Mouse (Mus musculus) hindbrain, embryonic 14.5 days (tissue): ENCODE data around the gene Orc5. TPM values are rescaled to one million over a fixed set of nuclear protein-coding genes. Genes with fewer than 3 reads are reported as not detected.
A peak's percentile ranks its signal among the peaks of the same experiment; 100 is the strongest.
"Not testable (repeated sequence)": the region's sequence is repeated elsewhere in the genome, so short reads cannot be mapped to it uniquely, and the experiment has no call there.

Experiments used
- ATAC-seq: fragments of 200-750 bp; cut with Nextera tagmentation; 2 replicates; pipeline ENCODE4 v1.8.0; 2017; ENCODE audit warnings: moderate number of reproducible peaks, mild to moderate bottlenecking, moderate TSS enrichment, moderate library complexity; ENCODE audit not compliant: low FRiP score
- DNase-seq: peaks from one replicate; pipeline ENCODE4 v3.0.0-alpha.2; 2015; ENCODE audit warnings: low spot score
- H3K27ac ChIP-seq: fragments of 300-500 bp; sonication (generic); 2 replicates; pipeline ENCODE4 v1.5.1; 2014; ENCODE audit warnings: mild to moderate bottlenecking, moderate library complexity
- H3K27me3 ChIP-seq: fragments of 300-500 bp; sonication (generic); 2 replicates; pipeline ENCODE4 v1.6.1; 2014; ENCODE audit warnings: mild to moderate bottlenecking, low read length, mixed read lengths; ENCODE audit not compliant: control insufficient read depth, insufficient read depth
- H3K36me3 ChIP-seq: fragments of 300-500 bp; sonication (generic); replicated peaks from 2 replicates; pipeline ENCODE4 v1.6.1; 2014; ENCODE audit not compliant: control insufficient read depth, insufficient read depth
- H3K4me1 ChIP-seq: fragments of 300-500 bp; sonication (generic); replicated peaks from 2 replicates; pipeline ENCODE4 v1.6.1; 2014; ENCODE audit warnings: antibody characterized with exemption, low read length, mixed read lengths; ENCODE audit not compliant: control insufficient read depth, insufficient read depth
- H3K4me2 ChIP-seq: fragments of 300-500 bp; sonication (generic); replicated peaks from 2 replicates; pipeline ENCODE4 v1.6.1; 2014; ENCODE audit warnings: mild to moderate bottlenecking, moderate library complexity
- H3K4me3 ChIP-seq: fragments of 300-500 bp; sonication (generic); replicated peaks from 2 replicates; pipeline ENCODE4 v1.5.1; 2014; ENCODE audit warnings: mild to moderate bottlenecking, low read length
- H3K9ac ChIP-seq: fragments of 300-500 bp; sonication (generic); 2 replicates; pipeline ENCODE4 v1.6.1; 2014
- H3K9me3 ChIP-seq: fragments of 300-500 bp; sonication (generic); 2 replicates; pipeline ENCODE4 v1.6.1; 2016; ENCODE audit warnings: low read length; ENCODE audit not compliant: control insufficient read depth
- WGBS: fragments of 180-500 bp; shearing (Covaris S2); extraction: QIAGEN DNeasy Blood & Tissue Kit; methylation state at CpG from one replicate; pipeline ENCODE4 v1.1.7; 2014; 5-methylcytosine and 5-hydroxymethylcytosine counted together
- polyA plus RNA-seq: library from polyadenylated mRNA; unstranded; fragments of >200 nt; fragmentation: Nextera tagmentation; extraction: Ambion mirVana; gene quantifications from 2 replicates; pipeline ENCODE4 v1.2.1, GENCODE M21; 2014

The Orc5 gene
- polyA plus RNA-seq, 1 experiment from 2014 or later, result 35.9 TPM

- no peak overlapping the region for H3K9ac ChIP-seq
- H3K4me2 ChIP-seq, result no peak overlapping the region
- H3K36me3 ChIP-seq, result peaks cover 9% of the 10 kb centered on the region; the same call in 1 of the 2 replicates
- no peak overlapping the region for H3K4me3 ChIP-seq
- peak; percentile 43; the same call in 1 of the 2 replicates for ATAC-seq
- H3K9me3 ChIP-seq, result no peaks in the 10 kb centered on the region
- DNase-seq, result peak; percentile 85
- H3K27me3 ChIP-seq, result no peaks in the 10 kb centered on the region
- no peaks in the 10 kb centered on the region for H3K4me1 ChIP-seq
- 73% methylated on average over 8 of the region's 8 CpGs for WGBS
- no peak overlapping the region for H3K27ac ChIP-seq
These were observed 38.4 kb downstream of the Orc5 start for GRCm38 (mm10) chr5:22511824-22512223.

- H3K4me1 ChIP-seq, result no peaks in the 10 kb centered on the region
- DNase-seq, result no peak
- no peaks in the 10 kb centered on the region for H3K9me3 ChIP-seq
- no peak overlapping the region for H3K27ac ChIP-seq
- no peak for ATAC-seq
- H3K36me3 ChIP-seq, result peaks cover 6% of the 10 kb centered on the region; the same call in 1 of the 2 replicates
- no peaks in the 10 kb centered on the region for H3K27me3 ChIP-seq
- no peak overlapping the region for H3K9ac ChIP-seq
- WGBS, result 89% methylated on average over 5 of the region's 5 CpGs
- H3K4me2 ChIP-seq, result no peak overlapping the region
- H3K4me3 ChIP-seq, result no peak overlapping the region
These were observed 41.7 kb downstream of the Orc5 start for GRCm38 (mm10) chr5:22508560-22508959.

GRCm38 (mm10) chr5:22499437-22499836, 50.8 kb downstream of the Orc5 start:
- no peak for ATAC-seq
- Histone ChIP-seq H3K27ac (no peak overlapping the region), H3K27me3 (no peaks in the 10 kb centered on the region), H3K4me1 (no peaks in the 10 kb centered on the region), H3K4me2 (no peak overlapping the region), H3K4me3 (no peak overlapping the region), H3K9me3 (no peaks in the 10 kb centered on the region), H3K36me3 (peaks cover 11% of the 10 kb centered on the region), H3K9ac (no peak overlapping the region)
- no peak for DNase-seq
- WGBS, result 93% methylated on average over 5 of the region's 5 CpGs

DNA sequence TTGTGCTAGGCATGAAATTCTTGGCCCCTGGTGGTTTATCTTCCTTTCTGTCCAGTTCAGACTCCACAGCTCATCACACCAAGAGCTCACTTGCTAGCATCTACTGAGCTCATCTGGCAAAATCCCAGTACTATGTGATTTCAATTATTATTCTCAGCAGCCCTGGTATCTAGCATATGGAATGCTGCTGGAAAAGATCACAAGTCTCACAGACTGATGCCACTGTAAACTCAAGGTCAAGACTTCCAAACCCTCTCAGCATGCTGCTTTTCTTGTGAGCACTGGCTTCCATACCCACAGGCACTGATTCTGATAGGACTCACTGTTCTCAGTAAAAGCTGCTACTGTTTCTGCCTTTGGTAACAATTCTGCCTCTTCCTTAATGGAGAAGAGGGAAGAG, 59.1 kb downstream of the Orc5 start:
- DNase-seq, result no peak
- ATAC-seq, result no peak
- Histone ChIP-seq H3K27me3 (no peaks in the 10 kb centered on the region), H3K36me3 (no peaks in the 10 kb centered on the region), H3K4me1 (no peaks in the 10 kb centered on the region), H3K9ac (no peak overlapping the region), H3K4me2 (no peak overlapping the region), H3K4me3 (no peak overlapping the region), H3K27ac (no peak overlapping the region), H3K9me3 (no peaks in the 10 kb centered on the region)

DNA sequence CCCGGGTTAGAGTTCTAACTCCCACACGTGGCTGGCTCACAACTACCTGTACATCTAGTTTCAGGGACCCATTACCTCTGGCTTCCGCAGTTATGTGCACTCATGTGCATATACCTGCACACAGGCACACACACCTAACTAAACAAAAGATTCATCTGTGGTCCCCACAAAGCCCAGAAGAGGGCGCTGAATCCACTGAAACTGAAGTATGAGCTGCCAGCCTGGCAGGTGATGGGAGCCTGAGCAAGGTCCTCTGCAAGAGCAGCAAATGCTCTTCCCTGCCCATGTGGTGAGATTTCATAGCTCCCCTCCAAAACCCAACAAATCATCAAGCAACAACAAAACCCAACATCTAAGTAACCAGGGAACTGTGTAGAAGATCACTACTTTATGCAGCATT, 61.1 kb downstream of the Orc5 start:
- Histone ChIP-seq H3K4me1 (no peaks in the 10 kb centered on the region), H3K36me3 (no peaks in the 10 kb centered on the region; the same call in 1 of the 2 replicates), H3K9me3 (no peaks in the 10 kb centered on the region), H3K4me2 (no peak overlapping the region), H3K27me3 (no peaks in the 10 kb centered on the region), H3K4me3 (no peak overlapping the region), H3K9ac (no peak overlapping the region), H3K27ac (no peak overlapping the region)
- no peak for ATAC-seq
- WGBS, result 71% methylated on average over 4 of the region's 4 CpGs
- no peak for DNase-seq

GRCm38 (mm10) chr5:22486601-22487206, 63.5 kb downstream of the Orc5 start:
- WGBS, result 61% methylated on average over 6 of the region's 6 CpGs
- DNase-seq, result peak; percentile 62
- Histone ChIP-seq H3K4me3 (no peak overlapping the region), H3K27me3 (no peaks in the 10 kb centered on the region), H3K9ac (no peak overlapping the region), H3K27ac (no peak overlapping the region), H3K9me3 (no peaks in the 10 kb centered on the region), H3K4me2 (no peak overlapping the region), H3K36me3 (no peaks in the 10 kb centered on the region; the same call in 1 of the 2 replicates), H3K4me1 (no peaks in the 10 kb centered on the region)
- peak; percentile 86 for ATAC-seq

- Histone ChIP-seq H3K4me3 (no peak overlapping the region), H3K27me3 (no peaks in the 10 kb centered on the region), H3K4me2 (no peak overlapping the region), H3K27ac (no peak overlapping the region; the same call in 1 of the 2 replicates), H3K9me3 (no peaks in the 10 kb centered on the region), H3K36me3 (no peaks in the 10 kb centered on the region; the same call in 1 of the 2 replicates), H3K9ac (no peak overlapping the region), H3K4me1 (no peaks in the 10 kb centered on the region)
- no peak for ATAC-seq
- 63% methylated on average over 1 of the region's 1 CpGs for WGBS
- no peak for DNase-seq
These were observed 64.5 kb downstream of the Orc5 start for GRCm38 (mm10) chr5:22485764-22486163.

DNA sequence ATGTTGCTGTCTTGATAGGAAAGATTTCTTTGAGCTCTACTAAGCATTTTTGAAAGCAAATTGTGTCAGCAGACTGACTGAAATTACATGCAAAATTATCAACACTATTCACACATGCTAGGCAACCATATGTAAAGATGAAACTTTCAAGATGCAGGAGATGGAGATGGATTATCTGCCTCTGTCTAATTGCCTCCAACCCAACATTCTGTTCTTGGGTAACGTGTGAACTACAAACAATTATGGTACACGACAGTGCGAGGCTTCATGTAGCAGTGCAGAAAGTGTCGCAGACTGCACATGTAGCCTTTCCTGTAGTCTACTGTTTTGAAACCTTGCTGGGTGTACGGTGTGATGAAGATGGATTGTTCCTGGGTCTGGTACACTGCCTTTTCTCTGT, 67.7 kb downstream of the Orc5 start:
- Histone ChIP-seq H3K9ac (no peak overlapping the region), H3K4me3 (no peak overlapping the region), H3K4me2 (no peak overlapping the region), H3K27ac (no peak overlapping the region), H3K36me3 (no peaks in the 10 kb centered on the region; the same call in 1 of the 2 replicates), H3K9me3 (no peaks in the 10 kb centered on the region), H3K4me1 (no peaks in the 10 kb centered on the region), H3K27me3 (no peaks in the 10 kb centered on the region)
- ATAC-seq, result no peak
- WGBS, result 87% methylated on average over 5 of the region's 5 CpGs
- no peak for DNase-seq

GRCm38 (mm10) chr5:22472445-22472844, 77.8 kb downstream of the Orc5 start:
- not testable (repeated sequence) for H3K4me2 ChIP-seq, H3K27me3 ChIP-seq, ATAC-seq, H3K4me3 ChIP-seq, H3K27ac ChIP-seq, H3K9me3 ChIP-seq, H3K9ac ChIP-seq, H3K4me1 ChIP-seq, H3K36me3 ChIP-seq, DNase-seq
- 76% methylated on average over 5 of the region's 11 CpGs for WGBS

GRCm38 (mm10) chr5:22471243-22471642, 79.0 kb downstream of the Orc5 start:
- WGBS, result 32% methylated on average over 4 of the region's 4 CpGs
- Histone ChIP-seq H3K27ac (no peak overlapping the region), H3K4me1 (peaks cover 5% of the 10 kb centered on the region), H3K9me3 (no peaks in the 10 kb centered on the region), H3K36me3 (no peaks in the 10 kb centered on the region), H3K4me2 (no peak overlapping the region), H3K9ac (no peak overlapping the region), H3K27me3 (no peaks in the 10 kb centered on the region), H3K4me3 (no peak overlapping the region)
- DNase-seq (peak; percentile 54), ATAC-seq (peak; percentile 69; the same call in 1 of the 2 replicates)
